9 mouse cellular contexts compared by ENCODE assay signal in the genomic region with DNA sequence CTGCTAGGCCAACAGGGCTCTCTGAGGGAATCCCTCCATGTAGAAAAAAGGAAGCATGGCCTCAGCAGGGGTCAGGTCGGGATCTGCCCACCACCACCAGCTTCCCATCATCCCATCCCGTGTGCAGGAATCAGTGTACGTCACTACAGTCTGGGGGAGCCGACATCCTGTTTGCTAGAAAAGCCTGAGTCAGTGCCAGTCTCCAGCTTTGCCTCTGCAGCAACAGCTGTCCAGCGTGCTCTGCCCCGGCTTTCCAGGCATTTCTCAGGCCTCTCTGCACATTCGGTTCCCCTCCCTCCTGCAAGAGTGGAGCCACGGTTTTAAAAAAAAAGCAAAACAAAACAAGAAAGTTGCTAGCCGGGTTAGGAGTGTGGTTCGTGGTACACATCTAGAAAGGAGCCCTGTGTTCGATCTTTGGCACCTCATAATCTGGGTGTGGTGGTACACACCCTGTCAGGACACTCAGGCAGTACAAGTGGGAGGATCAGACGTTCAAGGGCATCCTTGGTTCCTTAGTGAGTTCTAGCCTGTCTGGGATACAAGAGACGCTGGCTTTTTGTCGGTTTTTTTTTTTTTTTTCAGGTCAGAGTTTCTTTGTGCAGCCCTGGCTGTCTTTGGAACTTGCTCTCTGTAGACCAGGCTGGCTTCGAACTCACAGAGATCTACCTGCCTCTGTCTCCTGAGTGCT. TPM values are rescaled to one million over a fixed set of nuclear protein-coding genes. Genes with fewer than 3 reads are reported as not detected.
DNase-seq lines count a peak whose midpoint lies in the region; ATAC-seq and TF ChIP-seq lines count a peak whose summit lies in the region.
"Had no signal": no experiment of that assay in that cellular context is flagged by ENCODE, and none has a peak within 500 bp of the region (broad histone marks: within the 10 kb centered on the region; RNA-seq: fewer than 3 reads in every experiment).

No protein-coding gene starts in this region.

- H3K9me3 ChIP-seq in embryonic facial prominence, embryonic 13.5 days, result no peaks in the 10 kb centered on the region
- H3K9me3 ChIP-seq in liver, embryonic 16.5 days (replicated peaks; ENCODE audit: control insufficient read depth, low read length), result no peaks in the 10 kb centered on the region

- no peak overlapping the region for H3K4me2 ChIP-seq in embryonic facial prominence, embryonic 13.5 days
- H3K4me2 ChIP-seq in liver, embryonic 16.5 days (ENCODE audit: low read depth, low read length), result no peak overlapping the region

- H3K9ac ChIP-seq in embryonic facial prominence, embryonic 13.5 days, result peak overlapping the region; percentile 27; the same call in 1 of the 2 replicates
- no peak overlapping the region for H3K9ac ChIP-seq in liver, embryonic 16.5 days (ENCODE audit: low read depth, low read length)

- intact Hi-C loops in heart, postnatal 25 days (cut with DNase I), result loop anchor here (2.0 kb wide), 2 partner anchors 17 to 31 kb away; a partner anchor contains a TSS

- TF ChIP-seq CTCF in layer of hippocampus, adult 2 months (conservative IDR thresholded peaks at IDR 0.05), result no peak

- no peak for DNase-seq in layer of hippocampus, adult 2 months (ENCODE audit: low spot score in 2 of 2)
- DNase-seq in layer of hippocampus, adult 11-12 months (ENCODE audit: low spot score), result no peak
- peak; percentile 59 for DNase-seq in heart, postnatal 25 days (ENCODE audit: low spot score)
- DNase-seq in frontal cortex, adult 2 months (ENCODE audit: extremely low spot score in 1 of 2, low spot score in 1 of 2), result no peak
- no peak for DNase-seq in cerebellum, adult 18-20 months
- DNase-seq in cerebellum, postnatal 36 days, result no peak

- WGBS in embryonic facial prominence, embryonic 13.5 days, result 38% methylated on average over 15 of the region's 15 CpGs
- 51% methylated on average over 15 of the region's 15 CpGs for WGBS in liver, embryonic 16.5 days (ENCODE audit: insufficient replicate concordance)

- no peak overlapping the region for H3K4me3 ChIP-seq in layer of hippocampus, adult 2 months
- H3K4me3 ChIP-seq in embryonic facial prominence, embryonic 13.5 days, result no peak overlapping the region
- H3K4me3 ChIP-seq in liver, embryonic 16.5 days (ENCODE audit: low read depth, low read length), result no peak overlapping the region

- H3K4me1 ChIP-seq in embryonic facial prominence, embryonic 13.5 days, result peaks cover 52% of the 10 kb centered on the region
- H3K4me1 ChIP-seq in liver, embryonic 16.5 days (ENCODE audit: control insufficient read depth, low read depth, low read length), result peaks cover 43% of the 10 kb centered on the region

- no peaks in the 10 kb centered on the region for H3K27me3 ChIP-seq in embryonic facial prominence, embryonic 13.5 days
- H3K27me3 ChIP-seq in liver, embryonic 16.5 days (ENCODE audit: control insufficient read depth, insufficient read depth, low read depth, low read length), result no peaks in the 10 kb centered on the region

- no peak for ATAC-seq in embryonic facial prominence, embryonic 13.5 days (ENCODE audit: insufficient number of reproducible peaks, insufficient read depth, low FRiP score, low TSS enrichment, low read depth)
- ATAC-seq in liver, embryonic 16.5 days (ENCODE audit: low read depth), result no peak

- H3K27ac ChIP-seq in layer of hippocampus, adult 2 months, result peak overlapping the region; percentile 86; the same call in 1 of the 2 replicates
- peak overlapping the region; percentile 92 for H3K27ac ChIP-seq in embryonic facial prominence, embryonic 13.5 days
- peak overlapping the region; percentile 61 for H3K27ac ChIP-seq in liver, embryonic 16.5 days (ENCODE audit: low read length)
- H3K27ac ChIP-seq: macrophage had no signal

- no peaks in the 10 kb centered on the region for H3K36me3 ChIP-seq in embryonic facial prominence, embryonic 13.5 days
- H3K36me3 ChIP-seq in liver, embryonic 16.5 days (ENCODE audit: control insufficient read depth, insufficient read depth), result no peaks in the 10 kb centered on the region

RNA-seq across cellular contexts. Expression of a gene that starts 32.0 kb away (rescaled TPM):
- total RNA-seq in layer of hippocampus, adult 2 months (2021), result 10 to 100 TPM; 63.6 to 66.7 TPM
- 86.5 and 93.1 TPM in 2 replicates for polyA plus RNA-seq in embryonic facial prominence, embryonic 13.5 days (2015; fragmentation: Nextera tagmentation; extraction: Ambion mirVana)
- 10 to 100 TPM; 41.8 to 77.1 TPM for total RNA-seq in heart, postnatal 25 days (2021)
- polyA plus RNA-seq in liver, embryonic 16.5 days (2015; fragmentation: Nextera tagmentation; extraction: Ambion mirVana), result 5.0 and 6.8 TPM in 2 replicates
- polyA plus RNA-seq in frontal cortex, adult 2 months (2012; rRNA removed), result 46.3 and 53.3 TPM in 2 replicates

RNA-seq across cellular contexts. Expression of a gene that starts 40.3 kb away (rescaled TPM):
- total RNA-seq in layer of hippocampus, adult 2 months (2021), result 10 to 100 TPM; 54.4 to 56.8 TPM
- 20.5 and 20.7 TPM in 2 replicates for polyA plus RNA-seq in embryonic facial prominence, embryonic 13.5 days (2015; fragmentation: Nextera tagmentation; extraction: Ambion mirVana)
- total RNA-seq in heart, postnatal 25 days (2021), result 10 to 100 TPM; 34.5 to 35.9 TPM
- polyA plus RNA-seq in liver, embryonic 16.5 days (2015; fragmentation: Nextera tagmentation; extraction: Ambion mirVana), result 14.8 and 15.5 TPM in 2 replicates
- polyA plus RNA-seq in frontal cortex, adult 2 months (2012; rRNA removed), result 49.0 and 50.3 TPM in 2 replicates
